Mouse (Mus musculus): ENCODE measurements around the gene Gsn.

The Gsn gene

GRCm38 (mm10) chr2:35255462-35255861 is 718 bp upstream of the Gsn start:
- no peak for DNase-seq

- DNase-seq: peak in 1 of 2 experiments; percentile 24
These were observed 752 bp downstream of the Gsn start for GRCm38 (mm10) chr2:35256932-35257331.

GRCm38 (mm10) chr2:35257886-35258285 is 1.7 kb downstream of the Gsn start:
- DNase-seq: no peak

GRCm38 (mm10) chr2:35258590-35258989 is 2.4 kb downstream of the Gsn start:
- no peak for DNase-seq

GRCm38 (mm10) chr2:35259338-35260080 is 3.3 kb downstream of the Gsn start:
- peak; percentile 53 to 63 for DNase-seq

DNA sequence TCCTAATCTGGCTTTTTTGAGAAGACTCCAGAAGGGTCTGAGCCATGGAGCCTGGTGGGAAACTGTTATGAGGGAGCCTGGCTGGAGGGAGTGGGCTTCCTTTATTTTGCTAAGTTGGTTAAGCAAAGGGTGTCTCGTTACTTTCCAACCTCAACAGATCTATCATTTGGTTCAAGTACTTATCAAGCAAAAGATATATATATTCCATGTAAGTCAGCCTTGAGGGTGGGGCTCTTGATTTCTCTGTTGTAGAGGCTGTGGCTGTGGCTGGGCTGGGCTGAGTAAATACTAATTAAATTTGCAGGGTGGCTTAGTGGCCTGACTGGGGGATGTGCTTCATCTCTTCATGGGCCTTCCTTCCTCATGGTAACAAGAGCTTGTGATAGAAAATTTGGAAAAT is 4.1 kb downstream of the Gsn start:
- no peak for DNase-seq

DNA sequence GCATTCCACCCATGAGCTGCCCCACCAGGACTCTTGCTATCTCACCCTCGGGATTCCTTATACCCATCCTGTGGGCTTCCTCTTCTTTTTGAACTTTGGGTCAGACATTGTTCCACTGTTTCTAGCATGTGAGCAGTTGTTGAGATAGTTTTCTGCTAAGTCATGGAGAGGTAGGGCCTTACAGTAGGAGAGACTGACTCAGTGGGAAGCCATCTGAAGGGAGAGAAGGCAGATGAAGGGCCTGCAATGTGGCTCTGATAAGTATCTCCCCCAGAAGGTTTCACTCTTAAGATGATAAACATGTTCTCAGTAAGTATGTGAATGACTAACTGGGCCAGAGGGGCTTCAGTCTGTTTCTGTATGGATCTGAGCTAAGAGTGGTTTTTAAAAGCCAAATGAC is 7.9 kb downstream of the Gsn start:
- DNase-seq: no peak

GRCm38 (mm10) chr2:35265296-35265695 is 9.1 kb downstream of the Gsn start:
- DNase-seq: peak; percentile 47 to 50

DNA sequence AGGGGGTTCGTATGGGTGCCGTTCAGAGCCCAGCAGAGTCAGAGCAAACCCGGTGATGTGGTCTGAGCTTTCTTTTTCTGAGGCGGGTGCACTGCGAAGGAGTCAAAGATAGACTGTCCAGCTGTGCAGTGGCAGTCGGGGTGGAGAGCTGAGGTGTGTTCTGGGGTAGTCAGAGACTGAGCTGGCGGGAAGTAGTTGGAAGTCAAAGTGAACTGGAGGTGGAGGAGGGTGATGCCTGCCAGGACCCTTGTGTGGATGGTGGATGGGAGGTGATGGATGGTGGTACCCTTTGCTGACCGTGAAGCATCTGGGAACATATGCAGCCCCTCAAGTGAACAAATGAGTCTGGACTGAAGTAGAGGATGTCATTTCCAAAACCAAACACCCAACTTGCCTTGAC is 9.6 kb downstream of the Gsn start:
- no peak for DNase-seq

DNA sequence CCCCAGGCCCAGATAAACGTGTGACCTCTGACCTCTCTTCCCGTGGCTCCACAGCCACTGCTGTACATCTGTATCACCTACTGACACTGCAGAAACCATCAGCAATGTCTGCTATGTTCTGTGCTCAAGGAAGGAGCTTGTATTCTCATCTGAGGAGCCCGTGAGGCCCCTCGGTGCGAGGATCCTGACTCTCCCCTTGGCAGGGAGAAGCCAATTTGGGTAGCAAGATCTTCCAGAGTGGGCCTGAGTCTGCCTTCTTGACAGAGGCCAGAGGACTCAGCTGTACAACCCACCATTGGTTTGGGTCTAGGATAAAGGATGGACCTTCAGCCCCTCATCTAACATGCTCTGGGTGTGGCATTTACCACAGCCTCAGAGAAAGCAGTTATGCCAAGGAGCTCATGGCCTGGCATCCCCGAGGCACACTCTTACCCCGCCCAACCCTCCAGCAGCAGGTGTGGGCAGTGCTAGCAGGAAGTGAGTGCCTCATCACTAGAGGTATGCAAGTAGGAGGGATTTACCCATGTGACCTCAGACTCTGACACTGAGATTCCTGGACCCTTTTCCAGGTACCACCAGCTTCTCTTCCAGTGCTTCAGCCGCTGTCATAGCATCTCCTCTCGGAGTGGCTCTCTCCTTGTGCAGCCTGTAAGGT is 10.2 kb downstream of the Gsn start:
- no peak for DNase-seq

DNA sequence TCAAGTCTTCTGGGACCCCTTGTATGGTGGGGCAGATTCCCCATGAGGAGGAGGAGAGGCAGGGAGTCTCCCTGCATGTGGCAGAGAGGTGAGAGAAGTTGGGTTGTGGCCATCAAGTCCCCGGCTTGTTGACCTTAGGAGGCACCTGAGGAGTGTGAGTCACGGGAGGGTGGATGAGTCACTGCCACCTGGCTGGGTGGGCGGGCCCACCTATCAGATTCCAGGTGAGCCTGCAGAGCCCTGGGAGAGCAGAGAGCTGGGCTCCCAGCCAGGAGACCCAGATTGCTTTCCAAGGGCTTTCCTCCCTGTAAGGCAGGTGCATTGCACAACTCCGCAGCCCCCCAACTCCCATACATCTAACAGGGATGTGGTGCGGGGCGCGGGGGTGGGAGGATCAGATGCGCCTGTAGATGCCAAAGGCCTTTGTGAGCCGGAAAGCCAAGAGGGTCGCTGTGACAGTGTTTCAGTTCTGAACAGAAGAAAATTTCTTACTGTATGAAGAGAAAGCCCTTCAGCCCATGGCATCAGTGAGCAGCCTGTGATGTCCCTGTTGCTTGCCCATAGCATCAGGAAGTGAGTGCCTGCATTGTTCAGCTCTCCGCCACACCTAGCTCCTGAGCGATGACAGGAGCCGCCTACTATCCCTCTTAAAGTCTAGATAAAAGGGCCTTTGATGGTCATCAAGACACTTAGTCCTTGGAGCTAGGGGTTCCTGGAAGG is 11.1 kb downstream of the Gsn start:
- no peak for DNase-seq

DNA sequence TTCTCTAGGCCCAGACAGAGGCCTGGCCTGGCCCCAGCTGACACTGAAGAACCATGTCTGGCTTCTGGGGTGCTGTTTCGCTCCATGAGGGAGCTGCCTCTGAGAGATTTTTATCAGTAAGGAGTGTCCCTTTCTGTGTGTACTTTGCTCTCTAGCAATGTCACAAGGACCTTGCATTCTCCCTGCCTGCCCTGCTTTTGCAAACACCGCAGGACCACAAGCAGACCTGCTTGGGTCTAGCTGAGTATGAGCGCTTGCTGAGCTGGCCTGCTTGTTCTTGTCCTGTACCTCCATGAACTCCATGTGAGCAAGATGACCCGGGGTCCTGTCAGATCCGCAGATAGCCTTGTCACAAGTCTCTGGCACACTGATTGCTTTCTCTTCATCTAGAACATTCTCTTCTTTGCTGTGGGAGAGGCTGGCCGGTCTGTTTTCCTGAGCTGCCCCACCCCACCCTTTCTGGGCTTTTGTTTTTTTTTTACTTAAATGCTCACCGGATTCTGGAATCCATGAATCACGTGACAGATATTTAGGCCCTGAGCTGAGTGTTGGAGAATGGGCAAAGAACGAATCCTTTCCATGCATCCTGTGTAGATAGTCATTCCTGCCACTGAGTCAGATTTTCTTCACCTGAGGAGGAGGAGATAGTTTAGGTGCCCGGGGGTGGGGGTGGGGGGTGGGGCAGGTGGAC is 11.8 kb downstream of the Gsn start:
- no peak for DNase-seq

- no peak for DNase-seq
These were observed 13.0 kb downstream of the Gsn start for GRCm38 (mm10) chr2:35269136-35269535.

DNA sequence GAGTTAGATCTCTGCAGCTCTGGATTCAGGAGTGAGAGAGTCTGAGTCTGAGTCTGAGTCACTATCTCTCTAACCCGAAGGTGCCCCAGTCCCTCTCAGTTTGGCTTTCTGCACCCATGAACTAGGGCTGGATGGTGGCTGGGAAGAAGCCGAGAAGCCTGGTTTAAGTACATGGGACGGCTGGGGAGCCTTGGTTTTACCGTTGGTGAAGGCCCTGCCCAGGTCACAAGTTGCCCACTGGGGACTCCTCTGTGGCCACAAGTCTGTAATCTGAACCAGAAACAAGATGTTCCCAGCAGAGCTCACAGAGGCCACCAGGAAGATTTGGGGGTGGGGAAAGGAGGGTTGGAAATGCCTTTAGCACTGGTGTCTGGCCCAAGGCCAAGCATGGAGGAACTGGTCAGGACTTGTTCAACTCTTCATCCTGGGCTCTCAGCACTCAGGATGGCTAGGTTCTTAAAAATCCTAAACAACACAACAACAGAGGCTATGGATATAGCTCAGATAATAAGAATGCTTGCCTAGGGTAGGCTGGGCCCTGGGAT is 13.6 kb downstream of the Gsn start:
- no peak for DNase-seq

DNA sequence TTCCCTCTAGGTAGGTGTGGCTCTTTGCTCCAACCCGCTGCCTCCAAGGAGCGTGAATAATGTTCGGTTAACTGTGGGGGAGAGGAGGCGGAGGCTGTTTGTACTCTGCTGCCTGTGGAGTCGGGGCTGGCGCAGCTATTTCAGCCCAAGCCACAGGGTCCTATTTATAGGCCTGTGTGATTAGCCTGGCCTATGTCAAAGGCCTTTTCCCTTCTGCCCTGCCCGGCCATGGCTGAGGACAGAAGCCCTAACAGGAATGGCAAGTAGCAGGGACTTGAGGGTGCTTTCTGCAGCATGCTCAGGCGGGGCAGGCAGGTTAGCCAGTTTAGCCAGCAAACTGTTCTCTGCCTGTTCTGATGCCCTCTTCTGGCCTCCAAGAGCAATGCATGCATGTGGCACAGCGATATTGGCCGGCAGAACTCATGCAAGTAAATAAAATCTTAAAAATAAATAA is 14.4 kb downstream of the Gsn start:
- DNase-seq: peak; percentile 72 to 73

DNA sequence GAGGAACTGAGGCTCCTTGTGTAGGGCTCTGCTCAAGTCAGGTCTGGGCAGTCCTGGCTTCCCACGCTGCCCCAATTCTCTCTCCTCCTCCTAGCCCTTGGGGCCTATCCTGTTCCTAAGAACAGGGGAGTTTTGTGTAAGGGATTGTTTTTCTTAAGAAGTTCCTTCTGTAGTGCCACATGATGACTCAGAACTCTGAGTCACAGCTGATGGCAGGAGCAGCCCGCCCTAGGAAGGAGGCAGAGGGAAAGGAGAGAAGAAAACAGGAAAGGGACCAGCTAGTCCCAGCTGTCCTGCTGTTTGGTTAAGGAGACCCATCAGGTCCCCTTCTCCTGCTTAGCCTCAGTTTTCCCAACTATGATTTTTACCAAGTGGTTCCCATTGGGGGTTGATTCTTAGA is 15.6 kb downstream of the Gsn start:
- no peak for DNase-seq

GRCm38 (mm10) chr2:35272881-35273280 is 16.7 kb downstream of the Gsn start:
- DNase-seq: no peak

- DNase-seq: no peak
These were observed 17.4 kb downstream of the Gsn start for GRCm38 (mm10) chr2:35273536-35273935.

DNA sequence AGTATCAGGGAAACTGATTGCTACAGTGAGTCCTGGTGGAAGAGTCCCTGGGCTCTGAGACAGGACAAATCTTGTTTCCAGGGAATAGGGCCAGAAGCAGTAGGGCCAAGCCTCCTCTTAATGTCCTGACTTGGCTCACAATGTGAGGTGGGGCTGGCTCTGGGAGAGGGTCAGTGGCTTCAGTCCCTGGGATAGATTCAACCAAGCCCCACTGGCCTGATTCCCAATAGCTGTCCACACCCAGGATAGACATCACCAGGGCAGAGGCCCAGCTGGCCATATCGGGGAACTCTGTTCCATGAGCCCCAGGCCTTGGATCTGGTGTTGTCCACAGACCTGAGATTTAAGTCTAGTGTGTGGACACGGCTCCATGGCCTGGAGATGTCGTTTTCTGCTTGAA is 21.5 kb downstream of the Gsn start:
- DNase-seq: no peak

DNA sequence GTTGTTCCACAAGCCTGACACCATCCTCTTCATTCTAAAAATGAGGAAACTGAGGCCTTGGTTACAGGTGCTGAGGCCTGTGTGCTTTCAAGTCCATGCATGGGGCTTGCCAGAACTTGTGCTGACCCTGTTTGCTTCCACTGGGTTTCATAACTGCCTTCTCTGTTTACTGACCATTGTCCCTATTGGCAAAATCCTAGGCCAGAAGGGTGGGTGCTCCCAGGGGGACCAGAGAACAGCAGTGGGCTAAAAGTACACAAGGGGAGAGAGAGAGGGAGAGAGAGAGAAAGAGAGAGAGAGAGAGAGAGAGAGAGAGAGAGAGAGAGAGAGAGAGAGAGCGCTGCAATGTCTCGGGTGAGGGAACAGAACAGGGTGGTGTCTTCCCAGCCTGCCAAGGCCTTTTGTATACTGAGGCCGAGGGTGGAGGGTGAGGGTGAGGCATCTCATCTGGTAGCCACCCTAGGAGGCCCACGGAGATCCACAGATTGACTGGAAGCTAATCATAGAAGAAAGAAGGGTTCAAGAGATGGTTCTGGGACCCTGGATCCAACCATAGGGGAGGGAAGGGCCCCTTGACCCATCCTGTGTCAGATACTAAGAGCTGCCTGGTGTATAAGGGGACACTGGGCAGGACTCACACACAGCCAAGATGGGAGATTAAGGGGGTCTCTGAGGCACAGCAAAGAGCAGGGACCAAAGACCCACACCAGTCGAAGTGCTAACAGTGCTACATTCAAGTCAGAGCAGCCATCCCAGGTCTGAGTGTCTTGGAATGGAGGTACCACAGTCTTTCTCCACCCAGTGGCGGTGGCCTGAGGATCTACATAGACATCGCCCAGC is 22.4 kb downstream of the Gsn start:
- DNase-seq: no peak

DNA sequence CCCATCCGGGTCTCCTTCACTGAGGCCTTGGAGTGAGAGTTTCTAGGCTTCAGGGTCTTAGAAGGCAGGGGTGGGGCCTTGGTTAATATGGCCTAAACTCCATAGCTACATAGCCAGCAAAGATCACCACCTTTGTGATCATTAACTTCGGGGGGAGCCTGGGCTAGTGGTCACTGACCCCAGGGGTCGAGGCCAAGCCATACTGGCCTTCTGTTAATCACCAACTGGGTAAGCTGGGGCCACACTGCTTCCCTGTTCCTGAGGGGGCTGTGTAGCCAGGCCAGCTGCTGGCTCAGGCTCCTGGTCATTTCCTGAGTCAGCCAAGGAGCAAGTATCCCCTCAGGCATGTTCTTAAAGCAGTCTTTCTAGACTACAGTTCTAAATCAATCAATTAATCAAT is 23.8 kb downstream of the Gsn start:
- DNase-seq: no peak

DNA sequence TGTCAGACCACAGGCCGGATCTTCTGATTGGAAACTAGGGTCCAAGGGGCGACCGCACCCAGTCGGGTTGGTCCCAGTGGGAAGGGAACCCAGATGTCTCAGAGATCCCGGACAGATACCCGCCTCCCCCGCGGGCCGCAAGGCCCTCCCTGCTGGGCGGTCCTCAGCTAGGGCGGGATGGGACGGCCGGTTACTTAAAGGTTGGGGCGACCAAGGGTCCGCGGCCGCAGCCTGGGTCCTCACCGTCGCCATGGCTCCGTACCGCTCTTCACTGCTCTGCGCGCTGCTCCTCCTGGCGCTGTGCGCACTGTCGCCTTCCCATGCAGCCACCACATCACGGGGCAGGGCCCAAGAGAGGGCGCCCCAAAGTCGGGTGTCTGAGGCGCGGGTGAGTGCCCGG is 26.0 kb downstream of the Gsn start:
- peak; percentile 12 to 26 for DNase-seq
